Comparison of ENCODE assay signal across 19 mouse cellular contexts in genomic region chr2:157773661-157774060, GRCm38 (mm10).
"Had no signal": no experiment of that assay in that cellular context is flagged by ENCODE, and none has a peak within 500 bp of the region (broad histone marks: within the 10 kb centered on the region; RNA-seq: fewer than 3 reads in every experiment).

No protein-coding gene starts in this region.

- H3K36me3 ChIP-seq: midbrain, embryonic 12.5 days; stomach, embryonic 15.5 days had no signal

- H3K9ac ChIP-seq: limb, embryonic 12.5 days; limb, embryonic 15.5 days; liver, embryonic 14.5 days; liver, postnatal 0 days; lung, embryonic 14.5 days; midbrain, embryonic 12.5 days; neural tube, embryonic 12.5 days; stomach, embryonic 15.5 days had no signal

- H3K9me3 ChIP-seq: limb, embryonic 15.5 days; midbrain, embryonic 12.5 days; neural tube, embryonic 12.5 days; stomach, embryonic 15.5 days had no signal

- ATAC-seq: liver, postnatal 0 days; lung, postnatal 0 days had no signal

- H3K27me3 ChIP-seq: limb, embryonic 12.5 days; limb, embryonic 15.5 days; midbrain, embryonic 12.5 days; neural tube, embryonic 12.5 days; stomach, embryonic 15.5 days had no signal

- H3K27ac ChIP-seq: limb, embryonic 12.5 days; limb, embryonic 15.5 days; liver, embryonic 14.5 days; macrophage; midbrain, embryonic 12.5 days; neural tube, embryonic 12.5 days; stomach, embryonic 15.5 days had no signal

- H3K4me3 ChIP-seq: limb, embryonic 12.5 days; limb, embryonic 15.5 days; midbrain, embryonic 12.5 days; neural tube, embryonic 12.5 days; stomach, embryonic 15.5 days had no signal

- H3K4me2 ChIP-seq: limb, embryonic 12.5 days; limb, embryonic 15.5 days; liver, embryonic 11.5 days; lung, embryonic 14.5 days; midbrain, embryonic 12.5 days; neural tube, embryonic 12.5 days; stomach, embryonic 15.5 days had no signal

- DNase-seq: kidney, adult 9 months; kidney, postnatal 14 days; kidney, postnatal 4 days; left cerebral cortex, postnatal 4 days; liver, postnatal 0 days; lung, embryonic 14.5 days; retina, postnatal 1 day; right cerebral cortex, postnatal 25 days; spleen, adult 18-20 months; thymus, postnatal 25 days had no signal
